Mouse (Mus musculus): ENCODE data around the gene Crtc3. TPM values are rescaled to one million over a fixed set of nuclear protein-coding genes. Genes with fewer than 3 reads are reported as not detected.

Gene Crtc3
- polyA plus RNA-seq, 1 experiment from 2014 or later: 23.9 TPM

DNA sequence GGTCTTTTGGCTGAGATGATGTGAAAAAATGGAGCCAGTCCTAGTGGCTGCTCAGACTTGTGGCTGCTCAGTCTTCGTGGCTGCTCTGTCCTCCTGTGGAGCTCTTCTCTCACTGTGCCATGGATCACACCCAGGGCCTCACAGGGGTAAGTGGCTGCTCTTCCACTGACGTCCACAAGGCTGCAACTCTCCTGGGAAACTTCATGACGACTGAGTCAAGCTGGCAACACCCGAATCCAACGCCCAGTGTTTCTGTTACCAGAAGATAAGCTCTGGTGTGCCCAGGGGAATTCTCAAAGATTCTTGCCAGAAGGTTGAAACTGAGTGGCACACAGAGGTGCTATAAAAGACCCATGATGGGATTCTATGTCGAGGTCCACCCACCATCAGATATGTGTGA, 13.8 kb upstream of the Crtc3 start:
- Histone ChIP-seq H3K27me3 (no peaks in the 10 kb centered on the region), H3K36me3 (no peaks in the 10 kb centered on the region), H3K9me3 (no peaks in the 10 kb centered on the region), H3K27ac (no peak overlapping the region), H3K4me1 (no peaks in the 10 kb centered on the region), H3K9ac (no peak overlapping the region), H3K4me2 (replicated peaks) (no peak overlapping the region), H3K4me3 (no peak overlapping the region)
- WGBS: 67% methylated on average over 6 of the region's 6 CpGs
- ATAC-seq (ENCODE audit: low FRiP score, low read depth): no peak

DNA sequence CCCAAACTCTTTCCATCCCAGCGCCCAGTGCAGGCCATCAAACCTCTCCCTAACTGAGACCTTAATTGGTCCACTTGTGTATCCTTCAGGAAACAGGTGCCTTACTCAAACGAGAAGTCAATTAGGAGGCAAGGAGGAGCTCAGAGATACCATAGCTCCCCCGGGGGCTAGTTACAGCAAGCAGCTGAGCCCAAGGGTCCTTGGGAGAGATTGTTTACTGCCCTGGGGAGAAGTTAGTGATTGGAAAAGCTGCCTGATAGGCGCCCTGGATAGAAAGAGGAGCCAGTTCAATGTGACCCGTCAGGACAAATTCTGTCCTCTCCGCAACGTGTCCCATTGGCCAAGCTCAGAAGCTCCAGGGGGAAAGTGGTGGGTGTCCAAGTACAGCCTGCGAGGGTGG, 11.0 kb upstream of the Crtc3 start:
- H3K4me2 ChIP-seq (replicated peaks): no peak overlapping the region
- H3K27ac ChIP-seq: no peak overlapping the region
- H3K36me3 ChIP-seq: no peaks in the 10 kb centered on the region
- no peaks in the 10 kb centered on the region for H3K27me3 ChIP-seq
- 55% methylated on average over 8 of the region's 8 CpGs for WGBS
- no peaks in the 10 kb centered on the region for H3K4me1 ChIP-seq
- H3K9ac ChIP-seq: no peak overlapping the region
- H3K4me3 ChIP-seq: no peak overlapping the region
- no peak for ATAC-seq (ENCODE audit: low FRiP score, low read depth)
- no peaks in the 10 kb centered on the region for H3K9me3 ChIP-seq

DNA sequence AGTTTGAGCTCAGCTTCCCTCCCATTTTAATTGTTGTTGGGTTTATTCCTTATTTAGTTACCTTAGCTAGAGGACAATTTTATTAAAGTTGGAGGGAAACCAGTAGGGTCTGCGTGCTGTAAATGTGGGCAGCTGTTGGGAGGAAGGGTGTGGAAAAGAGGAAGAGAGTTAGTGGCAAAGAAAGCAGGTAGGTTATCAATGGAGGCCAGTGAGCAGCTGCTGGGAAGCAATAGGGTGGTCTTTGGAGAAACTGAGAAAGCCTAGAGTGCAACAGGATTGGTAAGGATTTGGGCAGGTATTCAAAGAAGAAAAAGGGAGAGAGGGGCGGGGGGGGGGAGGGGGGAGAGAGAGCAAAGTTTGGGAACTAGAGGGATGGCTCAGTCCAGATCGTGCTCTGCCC, 10.3 kb upstream of the Crtc3 start:
- WGBS: 86% methylated on average over 2 of the region's 3 CpGs
- Histone ChIP-seq H3K36me3 (no peaks in the 10 kb centered on the region), H3K4me1 (no peaks in the 10 kb centered on the region), H3K4me3 (no peak overlapping the region), H3K9ac (no peak overlapping the region), H3K27me3 (no peaks in the 10 kb centered on the region), H3K9me3 (0 out of 2 replicates have a peak, but pooled peaks cover 3% of the 10 kb centered on the region), H3K27ac (no peak overlapping the region), H3K4me2 (replicated peaks) (no peak overlapping the region)
- no peak for ATAC-seq (ENCODE audit: low FRiP score, low read depth)

DNA sequence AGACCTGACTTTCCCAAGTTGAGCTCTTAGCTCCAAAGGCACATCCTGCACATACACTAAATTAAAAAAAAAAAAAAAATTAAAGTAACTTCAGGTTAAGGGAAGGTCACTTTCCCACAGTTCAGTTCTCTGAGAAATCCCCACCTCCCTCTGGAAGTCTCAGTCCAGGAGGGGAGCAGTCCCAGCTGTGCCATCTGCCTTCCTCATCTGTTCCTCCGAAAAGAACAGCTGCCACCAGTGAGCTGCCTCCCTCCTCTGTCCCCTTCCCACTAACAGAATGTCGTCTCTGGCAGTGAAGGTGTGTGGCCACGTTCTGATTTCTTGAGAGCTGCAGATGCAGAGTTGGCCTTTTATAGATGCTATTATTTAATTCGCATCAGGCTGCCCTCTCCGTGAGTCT, 9.2 kb upstream of the Crtc3 start:
- Histone ChIP-seq H3K4me3 (no peak overlapping the region), H3K27ac (no peak overlapping the region), H3K4me1 (no peaks in the 10 kb centered on the region), H3K9me3 (0 out of 2 replicates have a peak, but pooled peaks cover 3% of the 10 kb centered on the region), H3K9ac (no peak overlapping the region), H3K27me3 (no peaks in the 10 kb centered on the region), H3K36me3 (no peaks in the 10 kb centered on the region), H3K4me2 (replicated peaks) (no peak overlapping the region)
- ATAC-seq (ENCODE audit: low FRiP score, low read depth): no peak
- 62% methylated on average over 5 of the region's 5 CpGs for WGBS

DNA sequence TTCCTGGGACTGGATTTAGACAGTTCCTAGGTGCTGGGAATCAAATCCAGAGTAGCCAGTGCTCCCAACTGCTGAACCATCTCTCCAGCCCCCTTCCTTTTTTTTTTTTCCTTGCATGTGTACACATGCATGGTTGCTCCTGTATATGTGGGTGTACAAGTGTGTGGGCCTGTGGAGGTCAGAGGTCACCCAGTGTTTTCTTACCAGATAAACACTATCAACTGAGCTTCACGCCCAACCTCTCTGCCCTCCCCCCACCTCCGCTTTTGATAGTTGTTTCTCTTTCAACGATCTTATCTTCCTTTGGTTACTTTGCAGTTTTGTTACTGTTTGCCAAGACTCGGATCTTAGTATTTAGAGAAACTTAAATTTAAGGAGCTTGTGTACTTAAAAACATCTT, 8.2 kb upstream of the Crtc3 start:
- Histone ChIP-seq H3K9me3 (0 out of 2 replicates have a peak, but pooled peaks cover 3% of the 10 kb centered on the region), H3K27me3 (no peaks in the 10 kb centered on the region), H3K4me3 (no peak overlapping the region), H3K36me3 (no peaks in the 10 kb centered on the region), H3K27ac (no peak overlapping the region), H3K4me2 (replicated peaks) (no peak overlapping the region), H3K9ac (no peak overlapping the region), H3K4me1 (no peaks in the 10 kb centered on the region)
- ATAC-seq (ENCODE audit: low FRiP score, low read depth): no peak
- WGBS: 73% methylated on average over 4 of the region's 4 CpGs

DNA sequence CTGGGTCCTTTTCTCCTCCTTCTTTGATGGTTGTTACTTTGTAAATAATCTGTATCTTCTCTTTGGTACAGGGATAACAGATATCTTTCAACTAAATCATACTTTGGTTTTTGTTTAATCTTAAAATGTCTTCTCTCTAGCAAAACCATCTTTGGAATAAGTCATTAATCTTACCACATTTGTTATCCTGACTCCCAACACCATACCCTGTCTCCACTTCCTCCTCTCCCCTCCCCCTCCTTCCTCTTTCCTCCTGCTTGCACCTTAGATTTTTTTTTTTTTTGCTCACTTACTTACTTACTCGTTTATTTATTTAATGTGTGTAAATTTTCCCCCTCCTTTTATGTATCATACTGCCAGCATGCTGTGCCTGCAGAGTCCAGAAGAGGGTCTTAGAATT, 7.7 kb upstream of the Crtc3 start:
- Histone ChIP-seq H3K4me1 (no peaks in the 10 kb centered on the region), H3K4me3 (no peak overlapping the region), H3K36me3 (no peaks in the 10 kb centered on the region), H3K9ac (no peak overlapping the region), H3K27ac (no peak overlapping the region), H3K4me2 (replicated peaks) (no peak overlapping the region), H3K9me3 (0 out of 2 replicates have a peak, but pooled peaks cover 3% of the 10 kb centered on the region), H3K27me3 (no peaks in the 10 kb centered on the region)
- WGBS: 32% methylated on average over 1 of the region's 1 CpGs
- ATAC-seq (ENCODE audit: low FRiP score, low read depth): no peak

DNA sequence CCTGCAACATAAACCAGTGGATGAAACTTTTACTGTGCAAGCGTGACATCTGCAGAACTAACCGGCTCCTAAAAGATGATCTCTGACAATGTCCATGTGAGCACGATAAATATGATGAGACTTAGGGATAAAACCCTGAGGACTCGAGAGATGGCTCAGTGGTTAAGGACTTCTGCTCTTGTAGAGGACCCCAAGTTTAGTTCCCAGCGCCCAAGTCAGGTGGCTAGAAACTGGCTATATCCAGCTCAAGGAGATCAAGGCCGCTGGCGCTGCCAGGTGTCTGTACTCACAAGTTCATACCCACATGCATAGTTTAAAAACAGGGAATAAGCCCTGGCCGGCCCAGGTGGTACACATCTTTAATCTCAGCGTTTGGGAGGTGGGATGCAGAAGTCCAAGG, 3.8 kb upstream of the Crtc3 start:
- ATAC-seq (ENCODE audit: low FRiP score, low read depth): no peak
- H3K4me3 ChIP-seq: no peak overlapping the region
- peaks cover 11% of the 10 kb centered on the region for H3K4me1 ChIP-seq
- H3K4me2 ChIP-seq (replicated peaks): no peak overlapping the region
- H3K9ac ChIP-seq: no peak overlapping the region
- no peaks in the 10 kb centered on the region for H3K27me3 ChIP-seq
- H3K27ac ChIP-seq: no peak overlapping the region
- 88% methylated on average over 9 of the region's 9 CpGs for WGBS
- 0 out of 2 replicates have a peak, but pooled peaks cover 3% of the 10 kb centered on the region for H3K9me3 ChIP-seq
- no peaks in the 10 kb centered on the region for H3K36me3 ChIP-seq

DNA sequence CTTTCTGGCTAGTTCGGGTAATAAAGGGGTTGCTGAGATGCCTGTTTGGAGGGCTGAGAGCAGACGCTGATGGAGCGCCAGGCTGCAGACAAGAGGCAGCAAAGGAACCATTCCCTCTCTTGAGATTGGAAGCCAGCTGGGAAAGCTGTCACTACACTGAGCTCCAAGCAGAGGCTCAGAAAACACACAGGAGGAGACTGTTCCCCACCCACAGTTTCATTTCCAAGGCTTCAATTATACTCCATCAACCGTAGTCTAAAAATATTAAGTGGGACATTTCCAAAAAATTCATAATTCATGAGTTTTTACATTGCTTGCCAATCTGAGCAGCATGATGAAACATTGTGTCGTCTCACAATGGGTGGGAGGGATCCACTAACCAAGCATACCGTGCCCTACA, 2.5 kb upstream of the Crtc3 start:
- Histone ChIP-seq H3K4me2 (replicated peaks) (no peak overlapping the region), H3K27ac (no peak overlapping the region), H3K4me3 (no peak overlapping the region), H3K9ac (no peak overlapping the region), H3K9me3 (0 out of 2 replicates have a peak, but pooled peaks cover 3% of the 10 kb centered on the region), H3K36me3 (no peaks in the 10 kb centered on the region), H3K27me3 (no peaks in the 10 kb centered on the region), H3K4me1 (peaks cover 16% of the 10 kb centered on the region)
- WGBS: 62% methylated on average over 6 of the region's 6 CpGs
- ATAC-seq (ENCODE audit: low FRiP score, low read depth): no peak

DNA sequence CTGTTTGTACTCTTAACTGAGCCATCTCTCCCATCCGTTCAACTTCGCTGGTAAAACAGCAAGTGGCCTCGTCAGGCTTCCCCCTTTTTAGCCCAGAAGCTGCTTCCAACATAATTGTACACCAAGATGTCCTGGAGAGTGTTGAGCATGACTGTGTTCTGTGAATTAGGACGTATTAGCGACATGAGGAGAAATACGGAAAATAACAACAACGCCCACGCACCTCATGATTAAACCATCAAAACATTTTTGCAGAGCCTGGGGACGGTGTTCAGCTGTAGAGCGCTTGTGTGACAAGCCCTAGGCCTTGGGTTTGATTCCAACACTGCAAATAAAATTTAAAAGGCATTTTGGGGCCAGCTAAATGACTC, 529 bp upstream of the Crtc3 start:
- Histone ChIP-seq H3K36me3 (no peaks in the 10 kb centered on the region), H3K4me3 (peak overlapping the region; percentile 89), H3K4me2 (replicated peaks) (peak overlapping the region; percentile 82), H3K27ac (peak overlapping the region; percentile 96), H3K27me3 (no peaks in the 10 kb centered on the region), H3K4me1 (peaks cover 16% of the 10 kb centered on the region), H3K9ac (peak overlapping the region; percentile 95), H3K9me3 (0 out of 2 replicates have a peak, but pooled peaks cover 2% of the 10 kb centered on the region)
- ATAC-seq (ENCODE audit: low FRiP score, low read depth): no peak
- 17% methylated on average over 10 of the region's 10 CpGs for WGBS

DNA sequence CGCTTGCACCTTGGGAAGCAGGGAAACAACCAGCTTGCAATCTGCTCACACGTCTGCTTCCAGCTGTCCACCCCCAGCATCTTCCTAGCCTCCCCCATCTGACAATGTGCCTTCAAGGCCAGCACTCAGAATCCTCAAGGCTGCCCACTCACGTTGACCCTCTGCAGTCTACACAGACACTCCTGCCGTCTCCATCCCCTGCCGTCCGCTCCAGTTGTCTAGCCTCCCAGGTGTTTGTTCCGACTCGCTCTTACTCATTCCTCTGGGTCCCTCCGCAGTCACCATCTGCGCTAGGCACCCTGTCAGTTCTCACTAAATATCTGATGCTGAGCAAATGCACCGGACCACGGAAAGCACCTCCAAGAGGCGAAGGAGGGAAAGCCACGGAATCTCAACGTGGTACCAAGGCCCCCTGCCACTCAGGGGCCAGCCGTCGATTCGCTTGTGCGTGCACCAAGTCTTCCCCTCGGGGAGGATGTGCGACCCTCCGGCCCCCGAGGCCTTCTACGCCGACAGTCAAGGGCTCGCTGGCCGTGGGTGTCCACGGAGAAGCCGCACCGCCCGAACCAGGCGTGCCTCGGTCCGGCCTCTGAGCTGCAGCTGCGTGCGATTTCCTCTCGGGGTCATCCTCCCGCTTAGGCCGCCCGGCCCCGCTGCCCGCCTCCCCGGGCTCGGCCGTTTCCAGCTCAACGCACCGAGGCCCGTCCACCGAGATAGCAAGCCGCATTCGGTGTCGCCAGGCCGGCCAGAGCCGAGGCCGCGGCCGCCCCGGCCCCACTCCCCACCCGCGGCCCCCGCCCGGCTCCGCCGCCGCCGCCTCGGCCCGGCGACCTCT, 739 bp downstream of the Crtc3 start:
- Histone ChIP-seq H3K9ac (peak overlapping the region; percentile 95), H3K4me3 (peak overlapping the region; percentile 89), H3K4me1 (peaks cover 16% of the 10 kb centered on the region), H3K4me2 (replicated peaks) (peak overlapping the region; percentile 82), H3K27me3 (no peaks in the 10 kb centered on the region), H3K9me3 (no peaks in the 10 kb centered on the region), H3K27ac (peak overlapping the region; percentile 96), H3K36me3 (no peaks in the 10 kb centered on the region)
- ATAC-seq (ENCODE audit: low FRiP score, low read depth): peak; percentile 55
- 1% methylated on average over 68 of the region's 69 CpGs for WGBS

DNA sequence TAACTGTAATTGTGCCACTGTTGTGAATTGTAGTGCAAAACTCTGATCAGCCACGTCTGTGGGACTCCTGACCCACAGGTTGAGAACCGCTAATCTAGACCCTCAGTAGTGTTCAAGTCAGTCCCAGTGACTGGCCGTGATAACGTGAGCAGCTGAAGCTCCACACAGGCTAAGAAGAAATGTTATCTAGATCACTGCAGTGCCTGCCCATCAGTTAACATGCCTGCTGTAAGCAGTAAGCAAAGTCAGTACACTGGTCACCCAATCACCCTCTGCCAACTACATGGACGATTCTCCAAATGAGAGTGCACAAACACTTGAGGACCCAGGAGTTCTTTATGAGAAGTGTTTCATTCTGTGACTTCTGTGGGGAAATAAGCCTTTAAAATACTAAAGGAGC, 3.0 kb downstream of the Crtc3 start:
- 83% methylated on average over 5 of the region's 5 CpGs for WGBS
- no peak overlapping the region for H3K27ac ChIP-seq
- no peaks in the 10 kb centered on the region for H3K36me3 ChIP-seq
- H3K27me3 ChIP-seq: no peaks in the 10 kb centered on the region
- no peak for ATAC-seq (ENCODE audit: low FRiP score, low read depth)
- no peaks in the 10 kb centered on the region for H3K9me3 ChIP-seq
- no peak overlapping the region for H3K9ac ChIP-seq
- no peak overlapping the region for H3K4me2 ChIP-seq (replicated peaks)
- peaks cover 23% of the 10 kb centered on the region for H3K4me1 ChIP-seq
- no peak overlapping the region for H3K4me3 ChIP-seq

DNA sequence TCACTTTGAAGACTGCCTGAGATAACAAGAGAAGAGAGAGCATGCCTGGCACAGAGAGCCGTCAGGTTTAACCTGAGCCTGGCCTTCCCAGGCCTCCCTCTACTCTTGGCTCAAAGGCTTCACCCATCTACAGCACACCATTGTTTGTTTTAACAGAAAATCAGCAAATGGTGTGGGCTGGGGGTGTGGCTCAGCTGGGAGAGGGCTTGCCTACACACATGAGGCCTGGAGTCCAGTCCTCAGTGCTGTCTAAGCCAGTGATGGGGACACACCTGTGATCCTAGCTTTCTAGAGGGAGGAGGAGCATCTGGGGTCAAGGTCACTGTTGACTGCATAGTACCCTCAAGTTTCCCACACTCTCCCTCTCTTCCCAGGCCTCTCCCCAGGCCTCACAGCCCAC, 6.0 kb downstream of the Crtc3 start:
- Histone ChIP-seq H3K36me3 (no peaks in the 10 kb centered on the region), H3K27ac (no peak overlapping the region), H3K4me3 (no peak overlapping the region), H3K27me3 (no peaks in the 10 kb centered on the region), H3K4me2 (replicated peaks) (no peak overlapping the region), H3K9me3 (no peaks in the 10 kb centered on the region), H3K9ac (no peak overlapping the region), H3K4me1 (peaks cover 22% of the 10 kb centered on the region)
- 50% methylated on average over 1 of the region's 1 CpGs for WGBS
- no peak for ATAC-seq (ENCODE audit: low FRiP score, low read depth)
